Mouse (Mus musculus): Measurements from ENCODE around the gene Csmd2. TPM values are rescaled to one million over a fixed set of nuclear protein-coding genes. Genes with fewer than 3 reads are reported as not detected.
"Not testable (repeated sequence)": the region's sequence is repeated elsewhere in the genome, so short reads cannot be mapped to it uniquely, and the experiment has no call there.

Gene Csmd2
- polyA plus RNA-seq, 1 experiment from 2014 or later: 0.32 TPM

DNA sequence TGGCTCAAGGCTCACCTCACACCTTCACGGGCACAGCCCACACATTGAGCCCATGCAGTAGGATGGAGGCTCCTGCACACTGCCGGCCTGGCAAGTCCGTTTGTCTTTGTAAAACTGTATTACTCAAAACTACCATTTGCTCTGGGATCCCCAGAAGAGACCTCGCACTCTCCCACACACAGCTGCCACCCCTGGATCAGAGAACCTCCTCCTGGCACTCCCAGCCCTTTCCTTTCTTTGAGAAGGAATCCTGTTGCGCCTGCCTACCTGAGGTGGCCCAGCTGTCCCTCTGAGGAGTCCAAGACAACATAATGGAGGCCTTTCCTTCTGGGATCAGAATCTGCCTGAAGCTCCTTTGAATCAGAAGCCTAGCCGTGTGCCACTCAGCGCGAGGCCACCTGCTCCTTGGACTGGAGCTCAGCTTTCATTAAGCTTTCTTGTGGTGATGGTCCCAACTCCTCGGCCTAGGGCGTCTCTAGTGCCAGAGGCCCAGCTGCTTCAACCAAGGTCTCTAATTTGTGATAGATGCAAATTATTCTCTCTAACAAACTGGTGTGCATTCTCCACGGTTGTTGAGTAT lies 502.0 kb downstream of the Csmd2 start:
- Histone ChIP-seq H3K27me3 (replicated peaks) (no peaks in the 10 kb centered on the region), H3K9ac (no peak overlapping the region), H3K27ac (no peak overlapping the region), H3K4me3 (replicated peaks) (no peak overlapping the region), H3K36me3 (no peaks in the 10 kb centered on the region), H3K4me2 (no peak overlapping the region), H3K9me3 (no peaks in the 10 kb centered on the region), H3K4me1 (no peaks in the 10 kb centered on the region)
- WGBS: 79% methylated on average over 11 of the region's 11 CpGs
- ATAC-seq (ENCODE audit: insufficient read depth, low FRiP score, low read depth): no peak

DNA sequence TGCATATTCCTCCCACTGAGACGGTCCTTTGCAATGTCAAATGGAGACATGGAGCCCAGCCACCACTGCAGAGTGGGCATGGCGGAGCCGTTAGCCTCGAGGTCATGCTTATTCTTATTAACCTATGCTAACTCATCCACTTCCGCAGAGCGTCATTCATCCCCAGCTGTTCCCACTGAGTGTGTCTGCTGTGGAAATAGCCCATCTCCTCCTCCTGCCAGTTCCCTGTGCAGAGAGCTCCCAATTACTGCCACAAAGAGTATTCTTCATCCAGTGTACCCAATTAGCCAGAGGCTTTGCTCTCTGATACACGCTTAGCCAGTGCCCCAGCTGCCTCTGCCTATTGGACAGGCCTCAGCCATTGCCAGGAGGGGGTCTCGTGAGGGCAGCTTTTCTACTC lies 504.4 kb downstream of the Csmd2 start:
- WGBS: 74% methylated on average over 8 of the region's 8 CpGs
- Histone ChIP-seq H3K9me3 (no peaks in the 10 kb centered on the region), H3K27ac (no peak overlapping the region), H3K36me3 (no peaks in the 10 kb centered on the region), H3K4me1 (no peaks in the 10 kb centered on the region), H3K4me3 (replicated peaks) (no peak overlapping the region), H3K9ac (no peak overlapping the region), H3K27me3 (replicated peaks) (no peaks in the 10 kb centered on the region), H3K4me2 (no peak overlapping the region)
- ATAC-seq (ENCODE audit: insufficient read depth, low FRiP score, low read depth): no peak

DNA sequence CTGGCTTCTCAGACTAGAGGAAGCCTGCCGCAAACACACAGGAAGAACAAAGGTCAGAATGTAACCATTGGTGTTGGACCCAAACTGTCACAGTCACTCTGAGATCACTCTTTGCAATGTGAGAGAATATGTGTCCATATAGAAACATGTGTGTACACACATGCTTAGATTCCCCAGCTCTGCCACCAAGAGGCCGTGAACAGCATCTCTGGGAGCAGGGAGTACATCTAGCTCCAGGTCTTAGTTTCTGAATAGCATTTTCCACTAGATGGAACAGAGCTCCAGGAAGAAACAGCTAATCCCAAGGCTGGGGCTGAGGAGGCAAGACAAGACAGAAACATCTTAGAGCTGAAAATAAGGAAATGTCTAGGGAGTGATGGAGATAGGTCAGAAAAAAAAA lies 512.3 kb downstream of the Csmd2 start:
- no peak overlapping the region for H3K4me2 ChIP-seq
- no peak overlapping the region for H3K27ac ChIP-seq
- no peaks in the 10 kb centered on the region for H3K9me3 ChIP-seq
- H3K4me1 ChIP-seq: no peaks in the 10 kb centered on the region
- H3K4me3 ChIP-seq (replicated peaks): no peak overlapping the region
- H3K27me3 ChIP-seq (replicated peaks): no peaks in the 10 kb centered on the region
- no peaks in the 10 kb centered on the region for H3K36me3 ChIP-seq
- no peak for ATAC-seq (ENCODE audit: insufficient read depth, low FRiP score, low read depth)
- no peak overlapping the region for H3K9ac ChIP-seq
- 67% methylated on average over 2 of the region's 2 CpGs for WGBS

DNA sequence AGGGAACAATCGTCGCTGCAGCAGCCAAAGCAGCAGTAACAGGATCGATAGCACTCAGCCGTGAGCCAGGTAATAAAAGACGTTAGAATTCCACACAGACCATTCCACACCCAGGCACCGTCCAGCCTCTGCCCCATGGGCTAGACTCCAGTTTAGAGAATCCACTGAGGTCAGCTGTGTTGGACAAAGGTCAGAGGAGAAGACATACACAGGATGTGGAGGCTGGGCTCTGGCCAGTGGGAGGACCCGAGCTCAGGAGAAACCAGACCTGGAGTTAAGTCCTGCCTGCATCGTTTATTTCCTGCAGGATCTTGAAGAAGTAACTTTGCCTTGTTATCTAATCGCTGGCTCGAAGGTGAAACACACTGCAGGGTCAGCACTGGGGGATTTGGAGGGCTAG lies 519.2 kb downstream of the Csmd2 start:
- Histone ChIP-seq H3K27me3 (replicated peaks) (no peaks in the 10 kb centered on the region), H3K4me1 (no peaks in the 10 kb centered on the region), H3K27ac (no peak overlapping the region), H3K9me3 (no peaks in the 10 kb centered on the region), H3K36me3 (no peaks in the 10 kb centered on the region), H3K4me3 (replicated peaks) (no peak overlapping the region), H3K4me2 (no peak overlapping the region), H3K9ac (no peak overlapping the region)
- 47% methylated on average over 10 of the region's 10 CpGs for WGBS
- no peak for ATAC-seq (ENCODE audit: insufficient read depth, low FRiP score, low read depth)

DNA sequence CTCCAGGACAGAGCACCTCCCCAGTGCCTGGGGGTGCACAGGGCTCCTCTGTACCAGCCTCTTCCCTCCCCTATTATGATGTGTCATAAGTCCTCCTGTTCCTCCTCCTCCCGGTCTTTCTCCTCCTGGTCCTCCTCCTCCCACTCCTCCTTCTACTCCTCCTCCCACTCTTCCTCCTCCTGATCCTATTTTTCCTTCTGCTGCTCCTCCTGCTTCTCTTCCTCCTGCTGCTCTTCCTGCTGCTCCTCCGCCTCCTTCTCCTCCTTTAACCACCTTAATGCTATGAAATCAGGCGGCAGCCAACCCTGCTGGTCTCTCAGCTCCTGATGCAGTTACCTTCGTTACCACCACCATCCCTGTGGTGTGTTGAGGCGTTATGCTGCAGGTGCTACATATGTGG lies 522.2 kb downstream of the Csmd2 start:
- Histone ChIP-seq H3K27me3 (replicated peaks) (no peaks in the 10 kb centered on the region), H3K4me1 (no peaks in the 10 kb centered on the region), H3K9ac (no peak overlapping the region), H3K4me2 (no peak overlapping the region), H3K9me3 (no peaks in the 10 kb centered on the region), H3K36me3 (no peaks in the 10 kb centered on the region), H3K4me3 (replicated peaks) (no peak overlapping the region), H3K27ac (no peak overlapping the region)
- no peak for ATAC-seq (ENCODE audit: insufficient read depth, low FRiP score, low read depth)
- 73% methylated on average over 5 of the region's 5 CpGs for WGBS

DNA sequence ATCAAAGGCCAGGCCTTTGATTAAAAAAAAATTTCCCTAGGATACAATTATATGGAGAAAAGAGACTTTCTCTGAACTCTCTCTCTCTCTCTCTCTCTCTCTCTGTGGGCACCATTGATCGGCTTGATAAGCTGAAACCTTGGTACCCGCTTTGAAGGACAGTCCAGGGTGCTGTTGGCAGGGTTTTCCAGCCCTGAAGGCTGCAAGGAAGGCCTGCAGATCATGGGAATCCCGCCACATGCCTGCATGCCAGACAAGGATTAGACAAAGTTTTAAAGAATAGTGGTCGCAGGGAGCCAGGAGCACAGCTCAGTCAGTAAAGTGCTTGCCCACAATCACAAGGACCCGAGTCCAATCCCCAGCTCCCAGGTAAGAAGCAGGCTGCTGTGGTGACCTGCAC lies 526.8 kb downstream of the Csmd2 start:
- no peak overlapping the region for H3K4me2 ChIP-seq
- no peak for ATAC-seq (ENCODE audit: insufficient read depth, low FRiP score, low read depth)
- H3K4me3 ChIP-seq (replicated peaks): no peak overlapping the region
- 74% methylated on average over 5 of the region's 5 CpGs for WGBS
- no peaks in the 10 kb centered on the region for H3K27me3 ChIP-seq (replicated peaks)
- no peak overlapping the region for H3K9ac ChIP-seq
- no peaks in the 10 kb centered on the region for H3K9me3 ChIP-seq
- no peak overlapping the region for H3K27ac ChIP-seq
- no peaks in the 10 kb centered on the region for H3K36me3 ChIP-seq
- H3K4me1 ChIP-seq: no peaks in the 10 kb centered on the region

DNA sequence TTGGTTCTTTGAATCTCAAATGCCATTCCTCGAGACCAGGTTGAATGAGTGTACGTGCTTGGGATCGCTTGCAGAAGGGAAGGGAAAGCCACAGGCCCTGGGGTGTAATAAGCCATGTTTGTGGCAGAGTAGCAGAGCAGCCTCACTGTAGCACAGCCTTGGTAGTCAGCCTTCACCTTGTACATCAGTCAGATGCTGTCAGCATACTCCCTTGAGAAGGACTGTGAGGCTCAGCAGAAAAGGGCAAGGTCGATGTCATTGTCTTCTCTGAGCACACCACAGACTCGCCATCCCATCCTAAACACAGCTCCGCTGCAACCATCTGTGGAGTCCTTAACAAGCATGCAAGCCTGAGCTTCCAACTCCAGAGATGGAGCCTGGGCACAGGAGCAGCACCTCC lies 533.6 kb downstream of the Csmd2 start:
- 87% methylated on average over 6 of the region's 6 CpGs for WGBS
- no peaks in the 10 kb centered on the region for H3K9me3 ChIP-seq
- ATAC-seq (ENCODE audit: insufficient read depth, low FRiP score, low read depth): no peak

DNA sequence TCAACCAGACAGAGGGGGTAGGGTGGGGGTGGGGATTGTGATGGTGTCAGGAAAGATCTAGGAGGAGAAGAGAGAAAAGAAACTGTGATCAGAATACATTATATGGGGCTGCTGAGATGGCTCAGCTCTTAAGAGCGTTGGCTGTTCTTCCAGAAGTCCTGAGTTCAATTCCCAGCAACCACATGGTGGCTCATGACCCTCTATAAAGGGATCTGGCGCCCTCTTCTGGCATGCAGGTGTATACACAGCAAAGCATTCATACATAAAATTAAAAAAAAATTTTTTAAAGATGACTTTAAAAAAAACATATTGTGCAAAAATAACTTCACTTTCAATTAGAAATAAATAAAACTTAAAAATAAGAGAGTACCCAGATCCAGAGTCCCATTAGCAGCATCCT lies 555.7 kb downstream of the Csmd2 start:
- Histone ChIP-seq H3K4me3 (replicated peaks) (no peak overlapping the region), H3K9me3 (no peaks in the 10 kb centered on the region), H3K27me3 (replicated peaks) (no peaks in the 10 kb centered on the region), H3K36me3 (no peaks in the 10 kb centered on the region), H3K4me2 (no peak overlapping the region), H3K4me1 (no peaks in the 10 kb centered on the region), H3K9ac (no peak overlapping the region), H3K27ac (no peak overlapping the region)
- no peak for ATAC-seq (ENCODE audit: insufficient read depth, low FRiP score, low read depth)
- WGBS: 24% methylated on average over 2 of the region's 2 CpGs

More for the DNA sequence above, 533.6 kb downstream of the Csmd2 start:
- Histone ChIP-seq H3K27ac (no peak overlapping the region), H3K27me3 (replicated peaks) (no peaks in the 10 kb centered on the region), H3K4me3 (replicated peaks) (no peak overlapping the region), H3K9ac (no peak overlapping the region), H3K4me2 (no peak overlapping the region), H3K4me1 (no peaks in the 10 kb centered on the region), H3K36me3 (no peaks in the 10 kb centered on the region)

DNA sequence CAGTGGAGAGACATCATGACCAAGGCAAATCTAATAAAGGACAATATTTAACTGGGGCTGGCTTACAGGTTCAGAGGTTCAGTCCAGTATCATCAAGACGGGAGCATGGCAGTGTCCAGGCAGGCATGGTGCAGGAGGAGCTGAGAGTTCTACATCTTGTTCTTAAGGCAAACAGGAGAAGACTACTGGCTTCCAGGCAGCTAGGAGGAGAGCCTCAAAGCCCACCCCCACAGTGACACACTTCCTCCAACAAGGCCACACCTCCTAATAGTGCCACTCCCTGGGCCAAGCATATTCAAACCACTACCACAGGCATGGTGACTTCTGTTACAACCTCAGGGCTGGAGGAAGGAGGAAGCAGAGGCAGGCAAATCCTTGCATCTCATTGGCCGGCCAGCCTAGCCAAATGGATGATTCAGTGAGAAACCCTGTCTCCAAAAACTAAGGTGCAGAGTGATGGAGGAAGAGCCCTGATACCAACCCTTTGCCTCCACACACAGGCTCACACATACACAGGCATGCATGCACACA lies 556.4 kb downstream of the Csmd2 start:
- H3K4me3 ChIP-seq (replicated peaks); H3K9me3 ChIP-seq; H3K27ac ChIP-seq; H3K4me2 ChIP-seq; H3K27me3 ChIP-seq (replicated peaks); H3K36me3 ChIP-seq; ATAC-seq (ENCODE audit: insufficient read depth, low FRiP score, low read depth); H3K4me1 ChIP-seq; H3K9ac ChIP-seq: not testable (repeated sequence)
- 62% methylated on average over 2 of the region's 2 CpGs for WGBS

DNA sequence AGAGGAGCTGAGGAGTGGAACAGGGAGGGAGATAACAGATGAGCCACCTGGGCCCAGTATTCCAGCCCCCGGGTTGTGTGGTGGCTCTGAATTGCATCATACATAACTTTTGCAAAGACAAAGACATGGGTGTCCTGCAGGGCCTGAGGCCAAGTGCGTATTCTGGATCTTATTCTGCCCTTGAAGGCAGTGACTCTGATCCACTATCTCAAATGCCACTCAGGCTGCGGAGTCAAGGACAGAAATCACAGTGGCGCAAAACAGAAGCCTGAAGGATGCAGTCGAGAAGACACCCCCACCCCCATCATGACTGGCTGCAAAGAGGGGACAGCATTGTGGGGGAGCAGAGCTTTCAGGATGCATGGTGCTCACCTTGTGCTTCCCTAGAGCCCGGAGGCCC lies 563.1 kb downstream of the Csmd2 start:
- H3K4me3 ChIP-seq (replicated peaks): no peak overlapping the region
- no peak overlapping the region for H3K27ac ChIP-seq
- no peaks in the 10 kb centered on the region for H3K36me3 ChIP-seq
- no peaks in the 10 kb centered on the region for H3K4me1 ChIP-seq
- no peaks in the 10 kb centered on the region for H3K9me3 ChIP-seq
- no peaks in the 10 kb centered on the region for H3K27me3 ChIP-seq (replicated peaks)
- H3K9ac ChIP-seq: no peak overlapping the region
- 84% methylated on average over 6 of the region's 6 CpGs for WGBS
- ATAC-seq (ENCODE audit: insufficient read depth, low FRiP score, low read depth): no peak
- no peak overlapping the region for H3K4me2 ChIP-seq

DNA sequence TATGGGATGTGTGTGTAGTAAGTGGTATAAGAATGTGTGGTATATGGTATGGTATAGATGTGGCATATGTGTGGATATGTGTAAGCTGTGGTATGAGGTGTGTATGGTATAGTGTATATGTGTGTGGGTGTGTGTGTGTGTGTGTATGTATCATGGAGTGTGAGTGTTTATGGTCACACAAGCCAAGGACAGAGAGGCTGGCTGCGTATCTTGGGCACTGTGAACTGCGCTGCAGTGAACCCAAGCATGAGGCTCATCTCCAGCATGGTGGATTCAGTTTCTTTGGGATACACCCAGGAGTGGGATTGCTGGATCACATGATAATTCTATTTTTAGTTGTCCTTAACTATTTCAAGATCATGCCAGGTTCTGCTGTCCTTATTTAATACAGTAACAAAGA lies 566.5 kb downstream of the Csmd2 start:
- Histone ChIP-seq H3K4me2 (no peak overlapping the region), H3K9me3 (no peaks in the 10 kb centered on the region), H3K36me3 (no peaks in the 10 kb centered on the region), H3K4me3 (replicated peaks) (no peak overlapping the region), H3K27ac (no peak overlapping the region), H3K9ac (no peak overlapping the region), H3K4me1 (no peaks in the 10 kb centered on the region), H3K27me3 (replicated peaks) (no peaks in the 10 kb centered on the region)
- WGBS: 91% methylated on average over 2 of the region's 2 CpGs
- ATAC-seq (ENCODE audit: insufficient read depth, low FRiP score, low read depth): no peak

DNA sequence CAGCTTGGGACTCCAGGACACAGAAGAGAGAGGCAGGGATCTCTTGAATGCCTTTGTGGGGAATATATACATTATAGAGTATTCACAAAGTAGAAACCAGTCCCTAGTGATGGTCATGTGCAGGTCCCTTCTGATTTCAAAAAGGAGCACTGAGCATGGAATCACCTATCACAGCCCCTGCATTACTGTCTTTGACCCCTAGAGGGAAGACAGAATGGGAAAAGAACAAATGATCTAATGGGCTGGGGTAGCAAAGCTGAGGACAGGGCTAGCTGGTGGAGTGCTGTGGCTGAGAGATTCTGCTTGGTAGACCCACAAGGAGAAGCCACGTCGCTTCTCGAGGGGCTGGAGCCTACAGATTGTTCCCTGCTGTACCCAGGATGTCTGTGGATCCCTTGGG lies 572.7 kb downstream of the Csmd2 start:
- Histone ChIP-seq H3K4me1 (no peaks in the 10 kb centered on the region), H3K4me2 (no peak overlapping the region), H3K27ac (no peak overlapping the region), H3K27me3 (replicated peaks) (no peaks in the 10 kb centered on the region), H3K9ac (no peak overlapping the region), H3K36me3 (no peaks in the 10 kb centered on the region), H3K9me3 (no peaks in the 10 kb centered on the region), H3K4me3 (replicated peaks) (no peak overlapping the region)
- 65% methylated on average over 3 of the region's 3 CpGs for WGBS
- ATAC-seq (ENCODE audit: insufficient read depth, low FRiP score, low read depth): no peak

DNA sequence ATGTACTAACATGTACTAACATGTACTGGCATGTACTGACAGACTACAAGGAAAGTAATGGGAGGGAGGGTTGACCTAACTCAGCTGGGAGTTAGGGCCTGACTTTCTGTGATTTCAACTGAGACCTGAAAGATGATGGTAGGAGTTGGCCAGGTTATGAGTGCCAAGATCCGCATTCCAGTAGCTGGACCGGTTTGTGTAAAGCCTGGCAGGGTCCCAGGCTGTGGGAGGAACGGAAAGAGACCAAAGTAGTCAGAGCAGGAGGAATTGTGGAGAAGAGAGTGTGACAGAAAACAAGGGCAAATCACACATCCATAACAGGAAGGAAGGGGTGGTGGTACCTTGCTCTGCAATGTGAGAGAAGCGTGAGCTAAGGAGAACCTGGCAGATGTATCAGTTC lies 588.2 kb downstream of the Csmd2 start:
- Histone ChIP-seq H3K36me3 (0 out of 2 replicates have a peak, but pooled peaks cover 6% of the 10 kb centered on the region), H3K9me3 (no peaks in the 10 kb centered on the region), H3K4me2 (no peak overlapping the region), H3K27me3 (replicated peaks) (no peaks in the 10 kb centered on the region), H3K4me3 (replicated peaks) (no peak overlapping the region), H3K27ac (no peak overlapping the region), H3K9ac (no peak overlapping the region), H3K4me1 (no peaks in the 10 kb centered on the region)
- 74% methylated on average over 4 of the region's 4 CpGs for whole genome bisulfite sequencing
- no peak for ATAC-seq (ENCODE audit: insufficient read depth, low FRiP score, low read depth)
